Mouse (Mus musculus): ENCODE measurements around the gene Gm49320. TPM values are rescaled to one million over a fixed set of nuclear protein-coding genes. Genes with fewer than 3 reads are reported as not detected.

Gm49320 gene
- polyA plus RNA-seq, 1 experiment from 2014 or later, result 1.3 TPM

GRCm38 (mm10) chr8:4212809-4213209, 25.9 kb upstream of the Gm49320 start:
- 1% methylated on average over 25 of the region's 25 CpGs for WGBS
- Histone ChIP-seq H3K27me3 (replicated peaks) (no peaks in the 10 kb centered on the region), H3K4me3 (replicated peaks) (peak overlapping the region; percentile 75), H3K36me3 (peaks cover 19% of the 10 kb centered on the region), H3K9me3 (replicated peaks) (0 out of 2 replicates have a peak, but pooled peaks cover 3% of the 10 kb centered on the region), H3K9ac (replicated peaks) (peak overlapping the region; percentile 56), H3K4me1 (peaks cover 63% of the 10 kb centered on the region), H3K27ac (replicated peaks) (peak overlapping the region; percentile 72), H3K4me2 (peak overlapping the region; percentile 96)
- ATAC-seq (ENCODE audit: low FRiP score), result peak; percentile 1

GRCm38 (mm10) chr8:4213210-4214005, 25.3 kb upstream of the Gm49320 start:
- Histone ChIP-seq H3K4me3 (replicated peaks) (peak overlapping the region; percentile 75), H3K9ac (replicated peaks) (peak overlapping the region; percentile 56), H3K27ac (replicated peaks) (peak overlapping the region; percentile 72), H3K4me1 (peaks cover 59% of the 10 kb centered on the region), H3K9me3 (replicated peaks) (0 out of 2 replicates have a peak, but pooled peaks cover 3% of the 10 kb centered on the region), H3K36me3 (peaks cover 15% of the 10 kb centered on the region), H3K4me2 (peak overlapping the region; percentile 96), H3K27me3 (replicated peaks) (no peaks in the 10 kb centered on the region)
- ATAC-seq (ENCODE audit: low FRiP score), result peak; percentile 17
- WGBS, result 4% methylated on average over 18 of the region's 18 CpGs

GRCm38 (mm10) chr8:4214006-4214980, 24.4 kb upstream of the Gm49320 start:
- peak overlapping the region; percentile 56 for H3K9ac ChIP-seq (replicated peaks)
- peaks cover 59% of the 10 kb centered on the region for H3K4me1 ChIP-seq
- whole genome bisulfite sequencing, result 12% methylated on average over 33 of the region's 33 CpGs
- peaks cover 15% of the 10 kb centered on the region for H3K36me3 ChIP-seq
- no peak for ATAC-seq (ENCODE audit: low FRiP score)
- 0 out of 2 replicates have a peak, but pooled peaks cover 3% of the 10 kb centered on the region for H3K9me3 ChIP-seq (replicated peaks)
- H3K4me2 ChIP-seq, result peak overlapping the region; percentile 96
- peak overlapping the region; percentile 72 for H3K27ac ChIP-seq (replicated peaks)
- no peaks in the 10 kb centered on the region for H3K27me3 ChIP-seq (replicated peaks)
- peak overlapping the region; percentile 75 for H3K4me3 ChIP-seq (replicated peaks)

GRCm38 (mm10) chr8:4216296-4216695, 22.4 kb upstream of the Gm49320 start:
- H3K4me2 ChIP-seq, result peak overlapping the region; percentile 96
- H3K36me3 ChIP-seq, result no peaks in the 10 kb centered on the region
- no peaks in the 10 kb centered on the region for H3K9me3 ChIP-seq (replicated peaks)
- peaks cover 46% of the 10 kb centered on the region for H3K4me1 ChIP-seq
- H3K27ac ChIP-seq (replicated peaks), result peak overlapping the region; percentile 96
- H3K4me3 ChIP-seq (replicated peaks), result peak overlapping the region; percentile 75
- peak; percentile 20 for ATAC-seq (ENCODE audit: low FRiP score)
- peak overlapping the region; percentile 79 for H3K9ac ChIP-seq (replicated peaks)
- no peaks in the 10 kb centered on the region for H3K27me3 ChIP-seq (replicated peaks)
- WGBS, result 6% methylated on average over 18 of the region's 18 CpGs

GRCm38 (mm10) chr8:4216791-4217621, 21.7 kb upstream of the Gm49320 start, which contains the start of gene Prr36:
Gene Prr36, minus strand, starts transcription at chr8:4217459.
- peak; percentile 88 for ATAC-seq (ENCODE audit: low FRiP score)
- H3K4me3 ChIP-seq (replicated peaks), result peak within 1 kb of the TSS; percentile 75
- H3K4me1 ChIP-seq, result peaks cover 44% of the 10 kb centered on the region
- no peaks in the 10 kb centered on the region for H3K9me3 ChIP-seq (replicated peaks)
- H3K36me3 ChIP-seq, result no peaks in the 10 kb centered on the region
- peak within 1 kb of the TSS; percentile 79 for H3K9ac ChIP-seq (replicated peaks)
- no peaks in the 10 kb centered on the region for H3K27me3 ChIP-seq (replicated peaks)
- peak within 1 kb of the TSS; percentile 96 for H3K27ac ChIP-seq (replicated peaks)
- peak within 1 kb of the TSS; percentile 96 for H3K4me2 ChIP-seq
- WGBS, result under 1% methylated on average over 43 of the region's 44 CpGs

GRCm38 (mm10) chr8:4219617-4220016, 19.0 kb upstream of the Gm49320 start:
- H3K4me1 ChIP-seq, result peaks cover 23% of the 10 kb centered on the region
- H3K4me2 ChIP-seq, result no peak overlapping the region
- no peaks in the 10 kb centered on the region for H3K9me3 ChIP-seq (replicated peaks)
- H3K27me3 ChIP-seq (replicated peaks), result no peaks in the 10 kb centered on the region
- no peak for ATAC-seq (ENCODE audit: low FRiP score)
- no peak overlapping the region for H3K27ac ChIP-seq (replicated peaks)
- no peak overlapping the region for H3K4me3 ChIP-seq (replicated peaks)
- 95% methylated on average over 3 of the region's 3 CpGs for WGBS
- no peaks in the 10 kb centered on the region for H3K36me3 ChIP-seq
- H3K9ac ChIP-seq (replicated peaks), result no peak overlapping the region

- no peak for ATAC-seq (ENCODE audit: low FRiP score)
- Histone ChIP-seq H3K27ac (replicated peaks) (no peak overlapping the region), H3K4me2 (no peak overlapping the region), H3K27me3 (replicated peaks) (peaks cover 11% of the 10 kb centered on the region), H3K9ac (replicated peaks) (no peak overlapping the region), H3K4me3 (replicated peaks) (no peak overlapping the region), H3K4me1 (peaks cover 14% of the 10 kb centered on the region), H3K9me3 (replicated peaks) (no peaks in the 10 kb centered on the region), H3K36me3 (no peaks in the 10 kb centered on the region)
Measured at GRCm38 (mm10) chr8:4222059-4222458, 16.6 kb upstream of the Gm49320 start.

- 23% methylated on average over 4 of the region's 4 CpGs for WGBS
- Histone ChIP-seq H3K4me1 (peaks cover 7% of the 10 kb centered on the region; the same call in 1 of the 2 replicates), H3K27ac (replicated peaks) (no peak overlapping the region), H3K4me3 (replicated peaks) (no peak overlapping the region), H3K9me3 (replicated peaks) (no peaks in the 10 kb centered on the region), H3K9ac (replicated peaks) (no peak overlapping the region), H3K4me2 (peak overlapping the region; percentile 46), H3K27me3 (replicated peaks) (peaks cover 22% of the 10 kb centered on the region), H3K36me3 (no peaks in the 10 kb centered on the region)
- 0 out of 2 replicates have a peak, but pooled peaks have one; percentile 31 for ATAC-seq (ENCODE audit: low FRiP score)
Measured at GRCm38 (mm10) chr8:4226323-4226722, 12.3 kb upstream of the Gm49320 start.

- 5% methylated on average over 33 of the region's 33 CpGs for WGBS
- no peak within 1 kb of the TSS for H3K4me3 ChIP-seq (replicated peaks)
- no peaks in the 10 kb centered on the region for H3K36me3 ChIP-seq
- H3K4me2 ChIP-seq, result peak within 1 kb of the TSS; percentile 46
- no peak within 1 kb of the TSS for H3K27ac ChIP-seq (replicated peaks)
- peaks cover 22% of the 10 kb centered on the region for H3K27me3 ChIP-seq (replicated peaks)
- H3K9ac ChIP-seq (replicated peaks), result no peak within 1 kb of the TSS
- H3K9me3 ChIP-seq (replicated peaks), result no peaks in the 10 kb centered on the region
- 0 out of 2 replicates have a peak, but pooled peaks have one; percentile 38 for ATAC-seq (ENCODE audit: low FRiP score)
- peaks cover 7% of the 10 kb centered on the region; the same call in 1 of the 2 replicates for H3K4me1 ChIP-seq
Measured at GRCm38 (mm10) chr8:4226739-4227347, 11.8 kb upstream of the Gm49320 start, which contains the start of gene Lrrc8e. Gene Lrrc8e, plus strand, starts transcription at chr8:4226827.

GRCm38 (mm10) chr8:4227919-4228318, 10.7 kb upstream of the Gm49320 start:
- Histone ChIP-seq H3K9me3 (replicated peaks) (no peaks in the 10 kb centered on the region), H3K4me1 (peaks cover 7% of the 10 kb centered on the region; the same call in 1 of the 2 replicates), H3K27me3 (replicated peaks) (peaks cover 22% of the 10 kb centered on the region), H3K36me3 (no peaks in the 10 kb centered on the region), H3K4me2 (no peak overlapping the region), H3K27ac (replicated peaks) (no peak overlapping the region), H3K4me3 (replicated peaks) (no peak overlapping the region), H3K9ac (replicated peaks) (no peak overlapping the region)
- 95% methylated on average over 4 of the region's 4 CpGs for WGBS
- no peak for ATAC-seq (ENCODE audit: low FRiP score)
